ENCODE assay signal across 27 mouse cellular contexts in genomic region chr3:117814218-117814617, GRCm38 (mm10).
"Had no signal": no experiment of that assay in that cellular context is flagged by ENCODE, and none has a peak within 500 bp of the region (broad histone marks: within the 10 kb centered on the region; RNA-seq: fewer than 3 reads in every experiment).

No protein-coding gene starts in this region.

- H3K9me3 ChIP-seq: embryonic facial prominence, embryonic 10.5 days; embryonic facial prominence, embryonic 12.5 days; embryonic facial prominence, embryonic 13.5 days; embryonic facial prominence, embryonic 15.5 days; forebrain, embryonic 10.5 days; forebrain, embryonic 12.5 days; forebrain, embryonic 15.5 days; heart, embryonic 10.5 days had no signal

- ATAC-seq: forebrain, embryonic 14.5 days; forebrain, embryonic 15.5 days had no signal

- H3K27me3 ChIP-seq: embryonic facial prominence, embryonic 12.5 days; embryonic facial prominence, embryonic 13.5 days; embryonic facial prominence, embryonic 15.5 days; forebrain, embryonic 12.5 days; forebrain, embryonic 15.5 days had no signal

- H3K4me1 ChIP-seq: embryonic facial prominence, embryonic 10.5 days; embryonic facial prominence, embryonic 12.5 days; embryonic facial prominence, embryonic 13.5 days; embryonic facial prominence, embryonic 15.5 days; forebrain, embryonic 10.5 days; forebrain, embryonic 12.5 days; forebrain, embryonic 15.5 days; heart, embryonic 10.5 days had no signal

- DNase-seq: cerebellum, adult 2 months; cerebellum, adult 8-10 months; cerebellum, adult 9-10 months; cerebellum, adult 9-11 months; cerebellum, postnatal 10 days; cerebellum, postnatal 14 days; cerebellum, postnatal 25 days; cerebellum, postnatal 36 days; embryo, embryonic 11 days; gastrocnemius, adult 2 months; gastrocnemius, postnatal 10 days; gastrocnemius, postnatal 14 days; gastrocnemius, postnatal 25 days; gastrocnemius, postnatal 36 days; heart, adult 18-20 months; heart, adult 2 months had no signal

- H3K27ac ChIP-seq: embryonic facial prominence, embryonic 10.5 days; embryonic facial prominence, embryonic 12.5 days; embryonic facial prominence, embryonic 13.5 days; embryonic facial prominence, embryonic 15.5 days; forebrain, embryonic 10.5 days; forebrain, embryonic 12.5 days; forebrain, embryonic 15.5 days; gastrocnemius, adult 2 months; heart, adult 2 months; heart, embryonic 10.5 days had no signal

- H3K4me2 ChIP-seq: embryonic facial prominence, embryonic 12.5 days; embryonic facial prominence, embryonic 13.5 days; embryonic facial prominence, embryonic 15.5 days; forebrain, embryonic 12.5 days; forebrain, embryonic 15.5 days; heart, embryonic 11.5 days had no signal

- H3K4me3 ChIP-seq: embryonic facial prominence, embryonic 10.5 days; embryonic facial prominence, embryonic 12.5 days; embryonic facial prominence, embryonic 13.5 days; embryonic facial prominence, embryonic 15.5 days; erythroblast, embryonic 14.5 days; forebrain, embryonic 10.5 days; forebrain, embryonic 12.5 days; forebrain, embryonic 15.5 days; gastrocnemius, adult 2 months; heart, adult 2 months; heart, embryonic 10.5 days had no signal

- H3K9ac ChIP-seq: embryonic facial prominence, embryonic 12.5 days; embryonic facial prominence, embryonic 13.5 days; embryonic facial prominence, embryonic 15.5 days; forebrain, embryonic 12.5 days; forebrain, embryonic 15.5 days had no signal

- H3K36me3 ChIP-seq: embryonic facial prominence, embryonic 10.5 days; embryonic facial prominence, embryonic 12.5 days; embryonic facial prominence, embryonic 13.5 days; embryonic facial prominence, embryonic 15.5 days; forebrain, embryonic 10.5 days; forebrain, embryonic 12.5 days; forebrain, embryonic 15.5 days; heart, embryonic 10.5 days had no signal
